Mouse (Mus musculus) forebrain, embryonic 14.5 days (tissue): ENCODE results near the gene Chpt1. TPM values are rescaled to one million over a fixed set of nuclear protein-coding genes. Genes with fewer than 3 reads are reported as not detected.

Source experiments
- ATAC-seq: fragments of 200-750 bp; cut with Nextera tagmentation; 2 replicates; pipeline ENCODE4 v1.8.0; 2017; ENCODE audit warnings: mild to moderate bottlenecking, moderate library complexity
- DNase-seq: peaks from one replicate; pipeline ENCODE4 v3.0.0-alpha.2; 2015; ENCODE audit warnings: low spot score
- H3K27ac ChIP-seq: fragments of 300-500 bp; sonication (generic); 2 replicates; pipeline ENCODE4 v1.5.1; 2014; ENCODE audit warnings: low read depth, mild to moderate bottlenecking, control low read depth, low read length, moderate library complexity
- H3K27me3 ChIP-seq: fragments of 300-500 bp; sonication (generic); replicated peaks from 2 replicates; pipeline ENCODE4 v1.6.1; 2014; ENCODE audit warnings: low read length, control low read depth, mixed read lengths; ENCODE audit not compliant: control insufficient read depth, insufficient read depth
- H3K36me3 ChIP-seq: fragments of 300-500 bp; sonication (generic); 2 replicates; pipeline ENCODE4 v1.6.1; 2014; ENCODE audit warnings: low read length, control low read depth; ENCODE audit not compliant: control insufficient read depth, insufficient read depth
- H3K4me1 ChIP-seq: fragments of 300-500 bp; sonication (generic); 2 replicates; pipeline ENCODE4 v1.6.1; 2014; ENCODE audit warnings: antibody characterized with exemption, low read length, control low read depth; ENCODE audit not compliant: control insufficient read depth, insufficient read depth
- H3K4me2 ChIP-seq: fragments of 300-500 bp; sonication (generic); 2 replicates; pipeline ENCODE4 v1.6.1; 2014; ENCODE audit warnings: mild to moderate bottlenecking, control low read depth, low read length
- H3K4me3 ChIP-seq: fragments of 300-500 bp; sonication (generic); 2 replicates; pipeline ENCODE4 v1.5.1; 2014; ENCODE audit warnings: low read depth, low read length, control low read depth
- H3K9ac ChIP-seq: fragments of 300-500 bp; sonication (generic); 2 replicates; pipeline ENCODE4 v1.6.1; 2014; ENCODE audit warnings: mild to moderate bottlenecking, low read length, control low read depth, moderate library complexity
- H3K9me3 ChIP-seq: fragments of 300-500 bp; sonication (generic); replicated peaks from 2 replicates; pipeline ENCODE4 v1.6.1; 2016; ENCODE audit warnings: low read length, control low read depth, mixed read lengths; ENCODE audit not compliant: control insufficient read depth
- WGBS: fragments of 180-500 bp; shearing (Covaris S2); extraction: QIAGEN DNeasy Blood & Tissue Kit; methylation state at CpG from one replicate; pipeline ENCODE4 v1.1.7; 2014; 5-methylcytosine and 5-hydroxymethylcytosine counted together
- polyA plus RNA-seq: library from polyadenylated mRNA; unstranded; fragments of >200 nt; fragmentation: Nextera tagmentation; extraction: Ambion mirVana; gene quantifications from 2 replicates; pipeline ENCODE4 v1.2.1, GENCODE M21; 2014

Gene Chpt1
- polyA plus RNA-seq, 1 experiment from 2014 or later = 5.0 TPM

DNA sequence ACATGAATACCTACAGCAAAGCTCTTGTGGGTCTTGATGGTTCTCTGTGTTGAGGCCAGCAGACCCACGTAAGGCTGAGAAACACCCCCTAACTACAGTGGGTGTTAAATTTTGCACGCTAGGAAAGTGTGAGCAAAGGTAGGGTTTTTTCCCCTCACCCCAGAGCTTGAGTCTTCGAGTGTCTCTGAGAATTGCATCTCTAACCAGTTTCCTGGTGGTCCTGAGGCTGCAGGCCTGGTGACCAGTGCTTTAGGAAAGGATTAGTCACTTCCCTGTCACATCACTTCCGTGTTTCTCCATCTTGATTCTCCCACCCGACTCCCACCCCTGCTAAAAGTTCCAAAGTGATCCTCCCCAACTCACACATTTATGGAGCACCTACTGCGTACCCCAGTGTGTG, 99.7 kb downstream of the Chpt1 start:
- no peaks in the 10 kb centered on the region for H3K4me1 ChIP-seq
- no peaks in the 10 kb centered on the region for H3K36me3 ChIP-seq
- no peak overlapping the region for H3K4me3 ChIP-seq
- no peak overlapping the region for H3K9ac ChIP-seq
- H3K9me3 ChIP-seq = no peaks in the 10 kb centered on the region; the same call in 1 of the 2 replicates
- WGBS = 85% methylated on average over 6 of the region's 6 CpGs
- ATAC-seq (no peak), DNase-seq (no peak)
- no peak overlapping the region for H3K4me2 ChIP-seq
- H3K27me3 ChIP-seq = no peaks in the 10 kb centered on the region
- no peak overlapping the region for H3K27ac ChIP-seq

DNA sequence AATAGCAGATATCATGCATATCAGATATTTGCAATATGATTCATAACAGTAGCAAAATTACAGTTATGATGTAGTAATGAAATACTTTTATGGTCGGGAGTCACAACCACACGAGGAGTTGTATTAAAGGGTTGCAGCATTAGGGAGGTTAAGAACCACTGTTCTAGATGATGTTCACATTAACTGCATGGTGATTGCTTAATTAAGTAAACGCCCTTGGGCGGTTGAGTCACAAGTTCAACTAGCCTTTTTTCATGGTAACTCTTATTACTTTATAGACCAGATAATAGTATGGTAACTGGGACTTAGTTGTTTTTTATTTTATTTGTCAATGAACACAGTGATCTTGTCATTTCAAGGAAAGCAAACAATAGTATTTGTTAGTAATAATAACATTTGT, 100.9 kb downstream of the Chpt1 start:
- Histone ChIP-seq H3K4me1 (no peaks in the 10 kb centered on the region), H3K9ac (no peak overlapping the region), H3K36me3 (no peaks in the 10 kb centered on the region), H3K4me2 (no peak overlapping the region), H3K27ac (no peak overlapping the region), H3K4me3 (no peak overlapping the region), H3K9me3 (no peaks in the 10 kb centered on the region; the same call in 1 of the 2 replicates), H3K27me3 (no peaks in the 10 kb centered on the region)
- no peak for ATAC-seq
- no peak for DNase-seq
- 97% methylated on average over 4 of the region's 4 CpGs for WGBS

Other genes starting within 250 kb of the Chpt1 start
- 0.44 and 0.84 TPM in 2 replicates for gene Dram1, start 125.0 kb downstream of the Chpt1 start, polyA plus RNA-seq
- gene Gnptab, start 124.9 kb downstream of the Chpt1 start, polyA plus RNA-seq = 9.8 and 11.9 TPM in 2 replicates
- 0.28 TPM in 1 of 2 replicates, not detected in the other for gene Sycp3, start 44.5 kb downstream of the Chpt1 start, polyA plus RNA-seq
- 0.52 and 1.4 TPM in 2 replicates for gene Mybpc1, start 101.1 kb upstream of the Chpt1 start, polyA plus RNA-seq
- 0.16 and 0.25 TPM in 2 replicates for gene Spic, start 180.9 kb upstream of the Chpt1 start, polyA plus RNA-seq
- gene Arl1, start 226.8 kb upstream of the Chpt1 start, polyA plus RNA-seq = 155 and 177 TPM in 2 replicates